Mouse (Mus musculus): ENCODE results near the gene Kit.

DNA sequence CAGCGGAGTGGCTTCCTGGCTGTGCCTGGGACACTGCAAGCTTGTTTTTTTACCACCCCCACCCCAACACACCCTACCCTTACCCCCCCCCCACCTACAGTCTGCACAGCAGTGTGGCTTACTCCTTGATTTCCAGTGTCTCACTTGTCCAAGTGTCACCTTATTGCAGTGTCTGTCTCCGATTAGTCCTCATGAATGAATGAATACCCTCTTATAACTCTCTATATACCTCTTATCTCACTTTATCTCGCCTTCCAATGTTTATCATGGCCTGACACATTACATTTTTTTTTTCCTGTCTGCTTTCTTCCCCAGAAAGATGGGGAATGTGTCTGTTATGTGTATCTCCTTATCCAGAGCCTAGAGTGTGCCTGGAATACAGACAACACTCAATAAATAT, 38.6 kb upstream of the Kit start:
- TF ChIP-seq CTCF (IDR thresholded peaks at IDR 0.05; ENCODE audit: control insufficient read depth, insufficient read depth, insufficient read length) (no peak), USF1 (IDR thresholded peaks at IDR 0.05; ENCODE audit: low read depth) (no peak), MYOG (IDR thresholded peaks at IDR 0.05; ENCODE audit: control insufficient read depth, extremely low read depth, insufficient read length) (no peak), MAX (IDR thresholded peaks at IDR 0.05) (no peak)

All from C2C12 (cell line).